Mouse (Mus musculus) forebrain, postnatal 0 days (tissue): ENCODE measurements around the gene Card19. TPM values are rescaled to one million over a fixed set of nuclear protein-coding genes. Genes with fewer than 3 reads are reported as not detected.

Experiments
- ATAC-seq: fragments of 200-750 bp; cut with Nextera tagmentation; 2 replicates; pipeline ENCODE4 v1.8.0; 2017; ENCODE audit warnings: mild to moderate bottlenecking, moderate library complexity
- DNase-seq: peaks from one replicate; pipeline ENCODE4 v3.0.0-alpha.2; 2015
- H3K27ac ChIP-seq: fragments of 300-500 bp; sonication (generic); 2 replicates; pipeline ENCODE4 v1.5.1; 2014; ENCODE audit warnings: low read depth, mild to moderate bottlenecking, antibody characterized with exemption, low read length, moderate library complexity, mixed read lengths
- H3K27me3 ChIP-seq: fragments of 300-500 bp; sonication (generic); 2 replicates; pipeline ENCODE4 v1.6.1; 2014; ENCODE audit warnings: mild to moderate bottlenecking, low read length, mixed read lengths; ENCODE audit not compliant: insufficient read depth
- H3K36me3 ChIP-seq: fragments of 300-500 bp; sonication (generic); 2 replicates; pipeline ENCODE4 v1.6.1; 2014; ENCODE audit warnings: mild to moderate bottlenecking, moderate library complexity; ENCODE audit not compliant: insufficient read depth
- H3K4me1 ChIP-seq: fragments of 300-500 bp; sonication (generic); 2 replicates; pipeline ENCODE4 v1.6.1; 2014; ENCODE audit warnings: antibody characterized with exemption; ENCODE audit not compliant: insufficient read depth
- H3K4me2 ChIP-seq: fragments of 300-500 bp; sonication (generic); 2 replicates; pipeline ENCODE4 v1.6.1; 2014; ENCODE audit warnings: low read depth, mild to moderate bottlenecking, moderate library complexity
- H3K4me3 ChIP-seq: fragments of 300-500 bp; sonication (generic); 2 replicates; pipeline ENCODE4 v1.5.1; 2014; ENCODE audit warnings: low read depth, low read length, mixed read lengths
- H3K9ac ChIP-seq: fragments of 300-500 bp; sonication (generic); 2 replicates; pipeline ENCODE4 v1.6.1; 2014; ENCODE audit warnings: mild to moderate bottlenecking
- H3K9me3 ChIP-seq: fragments of 300-500 bp; sonication (generic); 2 replicates; pipeline ENCODE4 v1.6.1; 2016; ENCODE audit warnings: low read length
- CTCF ChIP-seq: sonication (generic); IDR thresholded peaks from 2 replicates; pipeline ENCODE4 v1.5.1; 2016; ENCODE audit warnings: antibody characterized with exemption, control low read depth, low read depth
- WGBS: fragments of 180-500 bp; shearing (Covaris S2); extraction: QIAGEN DNeasy Blood & Tissue Kit; methylation state at CpG from one replicate; pipeline ENCODE4 v1.1.7; 2014; 5-methylcytosine and 5-hydroxymethylcytosine counted together
- polyA plus RNA-seq: library from polyadenylated mRNA; unstranded; fragments of >200 nt; fragmentation: Nextera tagmentation; extraction: Ambion mirVana; gene quantifications from 2 replicates; pipeline ENCODE4 v1.2.1, GENCODE M21; 2015
- total RNA-seq: library from RNA; depleted of rRNA; stranded (reverse); fragments of >200 nt; gene quantifications from 2 replicates; pipeline ENCODE4 v1.2.3, GENCODE M21; 2014

Card19 gene
- total and polyA plus RNA-seq, 2 experiments from 2014 or later, result 14.9 to 32.0 TPM

DNA sequence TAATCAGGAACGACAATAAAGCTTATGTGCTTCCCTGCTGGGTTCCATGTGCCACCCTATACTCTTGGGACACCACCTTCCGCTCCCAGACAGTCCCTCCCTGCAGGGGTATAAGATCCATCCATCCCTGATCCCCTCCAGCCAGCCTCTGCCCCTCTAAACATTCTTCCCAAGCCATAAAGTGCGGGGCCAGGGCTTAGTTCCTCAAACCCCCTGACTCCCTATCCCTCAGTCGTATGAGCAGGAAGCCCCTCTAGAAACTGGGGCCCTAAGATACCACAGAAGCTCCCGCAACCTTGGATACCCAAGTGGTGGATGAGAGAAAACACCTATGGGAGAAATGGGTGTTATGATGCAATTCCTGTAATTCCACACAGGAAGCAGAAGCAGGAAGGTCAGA is 19.6 kb downstream of the Card19 start:
- WGBS, result 83% methylated on average over 5 of the region's 5 CpGs
- ATAC-seq, result no peak
- TF ChIP-seq CTCF, result no peak

DNA sequence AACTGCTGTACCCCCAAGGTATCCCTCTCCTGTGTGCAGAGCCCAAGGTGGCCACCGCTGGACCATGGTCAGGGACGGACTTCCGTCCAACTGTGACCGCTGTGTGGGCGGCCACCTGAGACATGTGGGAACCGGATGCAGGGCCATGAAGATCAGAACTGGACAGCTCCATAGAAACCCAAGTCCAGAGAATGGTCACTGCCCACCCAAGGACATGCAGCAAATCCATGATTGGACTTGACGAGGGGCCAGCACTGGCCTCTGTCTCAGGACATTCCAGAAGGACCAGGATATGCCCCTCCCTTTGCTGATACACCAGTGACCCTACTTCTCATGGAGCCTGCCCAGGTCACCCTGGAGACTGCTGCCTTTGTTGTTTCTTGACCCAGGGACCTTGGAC is 20.2 kb downstream of the Card19 start:
- no peak for TF ChIP-seq CTCF
- Histone ChIP-seq H3K4me2 (no peak overlapping the region), H3K4me1 (no peaks in the 10 kb centered on the region), H3K27ac (no peak overlapping the region), H3K4me3 (no peak overlapping the region), H3K9ac (no peak overlapping the region), H3K9me3 (no peaks in the 10 kb centered on the region), H3K27me3 (no peaks in the 10 kb centered on the region), H3K36me3 (0 out of 2 replicates have a peak, but pooled peaks cover 6% of the 10 kb centered on the region)
- DNase-seq, result no peak
- WGBS, result 93% methylated on average over 7 of the region's 7 CpGs
- no peak for ATAC-seq

More for the DNA sequence above, 19.6 kb downstream of the Card19 start:
- Histone ChIP-seq H3K4me1 (no peaks in the 10 kb centered on the region), H3K4me2 (no peak overlapping the region), H3K9me3 (no peaks in the 10 kb centered on the region), H3K4me3 (no peak overlapping the region), H3K27me3 (no peaks in the 10 kb centered on the region), H3K36me3 (0 out of 2 replicates have a peak, but pooled peaks cover 6% of the 10 kb centered on the region), H3K27ac (no peak overlapping the region), H3K9ac (no peak overlapping the region)
- no peak for DNase-seq

DNA sequence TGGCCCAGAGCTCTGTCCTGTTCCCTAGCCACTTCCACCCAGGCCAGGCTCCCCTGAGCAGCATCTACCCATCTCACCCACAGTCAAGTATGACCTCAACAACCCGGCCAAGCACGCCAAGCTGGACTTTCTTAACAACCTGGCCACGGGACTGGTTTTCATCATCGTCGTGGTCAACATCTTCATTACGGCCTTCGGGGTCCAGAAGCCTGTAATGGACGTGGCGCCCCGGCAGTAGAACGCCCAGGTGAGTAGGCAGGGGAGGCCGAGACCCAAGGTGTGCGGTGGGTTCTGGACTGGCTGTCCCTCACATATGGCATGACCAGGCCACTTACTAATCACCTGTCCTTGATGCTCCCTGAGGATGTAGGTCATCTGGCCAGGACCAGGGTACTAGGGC is 21.0 kb downstream of the Card19 start:
- H3K36me3 ChIP-seq, result 0 out of 2 replicates have a peak, but pooled peaks cover 6% of the 10 kb centered on the region
- no peak overlapping the region for H3K27ac ChIP-seq
- H3K4me3 ChIP-seq, result no peak overlapping the region
- H3K27me3 ChIP-seq, result no peaks in the 10 kb centered on the region
- no peak for DNase-seq
- no peak overlapping the region for H3K4me2 ChIP-seq
- no peaks in the 10 kb centered on the region for H3K4me1 ChIP-seq
- ATAC-seq, result no peak
- no peak overlapping the region for H3K9ac ChIP-seq
- WGBS, result 97% methylated on average over 13 of the region's 13 CpGs
- H3K9me3 ChIP-seq, result no peaks in the 10 kb centered on the region
- TF ChIP-seq CTCF, result no peak

DNA sequence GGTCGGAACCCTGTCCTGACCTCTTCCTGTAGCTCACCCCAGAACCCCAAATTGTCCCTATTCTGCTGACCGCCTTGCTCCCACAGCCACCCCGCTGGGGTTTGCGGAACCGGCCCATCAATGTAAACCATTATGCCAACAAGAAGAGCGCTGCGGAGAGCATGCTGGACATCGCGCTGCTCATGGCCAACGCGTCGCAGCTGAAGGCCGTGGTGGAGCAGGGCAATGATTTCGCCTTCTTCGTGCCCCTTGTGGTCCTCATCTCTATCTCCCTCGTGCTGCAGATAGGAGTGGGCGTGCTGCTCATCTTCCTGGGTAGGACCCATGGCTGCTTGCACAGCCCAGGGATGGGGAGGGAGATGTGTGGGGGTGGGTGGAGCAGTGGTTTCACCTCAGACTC is 22.2 kb downstream of the Card19 start:
- no peak for DNase-seq
- WGBS, result 95% methylated on average over 17 of the region's 17 CpGs
- H3K4me3 ChIP-seq, result no peak overlapping the region
- H3K9ac ChIP-seq, result no peak overlapping the region
- no peaks in the 10 kb centered on the region for H3K9me3 ChIP-seq
- H3K27me3 ChIP-seq, result no peaks in the 10 kb centered on the region
- no peak for ATAC-seq
- H3K27ac ChIP-seq, result no peak overlapping the region
- no peak for TF ChIP-seq CTCF
- H3K4me2 ChIP-seq, result no peak overlapping the region
- H3K36me3 ChIP-seq, result 0 out of 2 replicates have a peak, but pooled peaks cover 6% of the 10 kb centered on the region
- H3K4me1 ChIP-seq, result no peaks in the 10 kb centered on the region

DNA sequence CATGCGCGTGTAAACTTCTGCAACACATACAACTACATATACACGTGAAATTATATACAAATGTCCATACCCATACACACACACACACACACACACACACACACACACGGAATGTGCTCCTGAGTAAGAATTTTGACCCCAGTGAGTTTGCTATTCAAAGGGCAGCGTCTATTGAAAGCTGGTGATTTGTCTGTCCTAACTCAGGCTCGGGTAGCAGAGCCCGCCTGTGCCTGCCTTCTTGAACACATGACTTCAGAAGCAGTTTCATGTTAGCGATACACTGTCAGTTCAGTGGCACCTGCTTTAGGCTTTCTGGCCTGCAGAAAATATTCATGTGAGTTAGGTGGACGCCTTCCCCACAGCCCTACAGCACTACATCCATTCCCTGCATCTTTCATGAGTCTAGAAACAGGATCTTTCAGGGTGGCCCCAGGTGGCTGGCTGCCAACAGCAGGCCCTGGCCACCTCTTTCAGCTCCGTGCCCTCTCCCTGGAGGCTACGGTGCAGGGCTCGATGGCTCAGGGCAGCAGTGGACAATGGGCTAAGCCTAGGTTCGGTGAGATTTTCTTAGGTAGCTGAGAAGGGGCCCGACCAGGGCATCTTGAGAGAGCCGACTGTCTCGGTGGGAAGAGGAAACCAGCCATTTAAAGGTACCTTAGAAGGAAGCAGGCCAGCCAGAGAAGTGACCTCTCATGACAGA is 23.5 kb downstream of the Card19 start:
- TF ChIP-seq CTCF, result no peak
- H3K9ac ChIP-seq, result no peak overlapping the region
- H3K9me3 ChIP-seq, result no peaks in the 10 kb centered on the region
- H3K4me1 ChIP-seq, result no peaks in the 10 kb centered on the region; the same call in 1 of the 2 replicates
- H3K4me3 ChIP-seq, result no peak overlapping the region
- H3K4me2 ChIP-seq, result no peak overlapping the region
- DNase-seq (no peak), ATAC-seq (no peak)
- 51% methylated on average over 16 of the region's 16 CpGs for WGBS
- H3K36me3 ChIP-seq, result 0 out of 2 replicates have a peak, but pooled peaks cover 6% of the 10 kb centered on the region
- no peaks in the 10 kb centered on the region for H3K27me3 ChIP-seq
- H3K27ac ChIP-seq, result no peak overlapping the region

DNA sequence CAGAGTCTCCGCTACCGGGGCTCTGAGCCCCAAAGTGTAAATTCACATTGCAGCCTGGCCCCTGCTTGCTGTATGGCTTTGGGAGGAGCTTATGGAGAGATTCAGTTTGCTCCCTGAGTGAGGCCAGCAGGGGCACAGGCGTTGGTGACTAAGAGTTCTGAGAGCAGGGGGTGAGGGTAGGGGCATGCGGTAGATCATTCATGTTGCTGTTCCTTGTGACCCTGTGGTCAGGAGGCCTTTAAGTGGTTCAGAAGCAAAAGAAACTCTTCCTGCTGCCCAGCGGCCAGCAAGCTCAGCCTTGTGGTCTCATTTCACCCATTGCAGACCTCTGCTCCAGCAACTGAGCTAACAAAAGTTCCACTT is 24.2 kb downstream of the Card19 start:
- Histone ChIP-seq H3K9ac (no peak overlapping the region), H3K4me2 (no peak overlapping the region), H3K36me3 (0 out of 2 replicates have a peak, but pooled peaks cover 6% of the 10 kb centered on the region), H3K4me1 (peaks cover 5% of the 10 kb centered on the region), H3K27ac (no peak overlapping the region), H3K9me3 (no peaks in the 10 kb centered on the region), H3K4me3 (no peak overlapping the region), H3K27me3 (no peaks in the 10 kb centered on the region)
- 70% methylated on average over 5 of the region's 5 CpGs for WGBS
- no peak for ATAC-seq
- no peak for TF ChIP-seq CTCF
- DNase-seq, result no peak

DNA sequence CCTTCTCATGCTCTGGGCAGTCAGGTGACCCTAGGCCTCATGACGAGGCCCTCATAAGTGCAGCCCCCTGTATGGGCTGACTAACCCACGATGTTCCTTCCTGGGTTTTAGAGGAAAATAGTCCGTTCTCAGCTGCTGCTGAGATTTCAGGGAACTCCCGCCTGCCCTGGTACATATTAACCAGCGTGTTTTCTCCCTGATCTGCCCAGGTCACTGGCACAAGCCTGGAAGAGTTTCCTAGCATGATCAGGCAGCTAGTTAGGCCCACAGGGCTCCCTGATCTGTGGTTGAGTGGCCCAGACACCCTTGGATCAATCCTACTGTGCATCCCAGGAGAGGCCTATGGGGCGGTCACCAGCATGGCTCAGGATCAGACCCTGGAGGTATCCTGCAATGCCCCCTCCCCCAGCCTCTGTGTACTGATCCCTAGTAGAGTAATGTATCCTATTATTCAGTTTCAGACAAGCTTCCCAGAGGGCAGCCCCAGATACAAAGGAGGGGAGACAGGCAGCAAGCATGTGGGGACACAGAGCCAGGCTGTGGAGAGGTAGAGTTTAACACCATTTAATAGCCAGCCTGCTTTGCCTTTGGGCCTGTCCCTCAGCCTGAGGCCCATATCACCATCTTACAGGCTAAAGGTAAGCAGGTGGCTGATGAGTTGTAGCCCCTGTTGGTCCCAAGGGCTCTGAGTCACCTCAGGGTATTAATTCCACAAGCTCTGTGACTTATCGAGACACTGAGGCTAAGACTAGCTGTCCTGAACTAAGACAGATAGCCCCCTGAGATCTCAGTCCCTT is 24.8 kb downstream of the Card19 start:
- DNase-seq, result no peak
- 81% methylated on average over 7 of the region's 7 CpGs for WGBS

More for the DNA sequence above, 24.8 kb downstream of the Card19 start:
- Histone ChIP-seq H3K9me3 (no peaks in the 10 kb centered on the region), H3K36me3 (0 out of 2 replicates have a peak, but pooled peaks cover 5% of the 10 kb centered on the region), H3K9ac (no peak overlapping the region), H3K27me3 (no peaks in the 10 kb centered on the region), H3K4me1 (peaks cover 6% of the 10 kb centered on the region), H3K27ac (no peak overlapping the region), H3K4me2 (no peak overlapping the region), H3K4me3 (no peak overlapping the region)
- no peak for TF ChIP-seq CTCF
- ATAC-seq, result no peak
